Mouse (Mus musculus) ES-CJ7 (cell line): Measurements from ENCODE around the gene Rapgefl1.
"Not testable (repeated sequence)": the region's sequence is repeated elsewhere in the genome, so short reads cannot be mapped to it uniquely, and the experiment has no call there.

Experiments
- DNase-seq: peaks from one replicate; pipeline ENCODE4 v3.0.0; 2011; ENCODE audit warnings: low read depth, low spot score

The Rapgefl1 gene

GRCm38 (mm10) chr11:98810686-98811085 lies 25.9 kb upstream of the Rapgefl1 start:
- no peak for DNase-seq

GRCm38 (mm10) chr11:98816706-98817239 lies 19.8 kb upstream of the Rapgefl1 start:
- DNase-seq: no peak

GRCm38 (mm10) chr11:98820968-98821367 lies 15.6 kb upstream of the Rapgefl1 start:
- DNase-seq: no peak

GRCm38 (mm10) chr11:98826071-98826470 lies 10.5 kb upstream of the Rapgefl1 start:
- not testable (repeated sequence) for DNase-seq

GRCm38 (mm10) chr11:98827877-98828276 lies 8.7 kb upstream of the Rapgefl1 start:
- DNase-seq: no peak

- peak; percentile 43 for DNase-seq
Measured at GRCm38 (mm10) chr11:98829091-98829775, 7.4 kb upstream of the Rapgefl1 start.

- no peak for DNase-seq
Measured at GRCm38 (mm10) chr11:98829875-98830274, 6.7 kb upstream of the Rapgefl1 start.

GRCm38 (mm10) chr11:98835296-98835695 lies 1.3 kb upstream of the Rapgefl1 start:
- no peak for DNase-seq

GRCm38 (mm10) chr11:98835725-98836124 lies 860 bp upstream of the Rapgefl1 start:
- DNase-seq: no peak

GRCm38 (mm10) chr11:98836128-98836527 lies 457 bp upstream of the Rapgefl1 start:
- no peak for DNase-seq

- DNase-seq: no peak
Measured at GRCm38 (mm10) chr11:98837231-98837704, 683 bp downstream of the Rapgefl1 start.

GRCm38 (mm10) chr11:98837917-98838316 lies 1.3 kb downstream of the Rapgefl1 start:
- no peak for DNase-seq

- no peak for DNase-seq
Measured at GRCm38 (mm10) chr11:98838512-98838911, 1.9 kb downstream of the Rapgefl1 start.

GRCm38 (mm10) chr11:98839402-98839801 lies 2.8 kb downstream of the Rapgefl1 start:
- no peak for DNase-seq

- DNase-seq: no peak
Measured at GRCm38 (mm10) chr11:98839897-98840296, 3.3 kb downstream of the Rapgefl1 start.

GRCm38 (mm10) chr11:98846016-98846415 lies 9.4 kb downstream of the Rapgefl1 start:
- DNase-seq: peak; percentile 77

GRCm38 (mm10) chr11:98846865-98847604 lies 10.4 kb downstream of the Rapgefl1 start:
- peak; percentile 70 for DNase-seq

GRCm38 (mm10) chr11:98849196-98849894 lies 12.8 kb downstream of the Rapgefl1 start:
- no peak for DNase-seq

- peak; percentile 60 for DNase-seq
Measured at GRCm38 (mm10) chr11:98850100-98851093, 13.8 kb downstream of the Rapgefl1 start.

GRCm38 (mm10) chr11:98854116-98854515 lies 17.5 kb downstream of the Rapgefl1 start:
- no peak for DNase-seq

GRCm38 (mm10) chr11:98854659-98855058 lies 18.1 kb downstream of the Rapgefl1 start:
- DNase-seq: no peak
